Mouse (Mus musculus) embryo, embryonic 11 days (tissue): ENCODE data around the gene Mosmo.

Experiments used
- DNase-seq: peaks from one replicate; pipeline ENCODE4 v3.0.0-alpha.2; 2015

The Mosmo gene

DNA sequence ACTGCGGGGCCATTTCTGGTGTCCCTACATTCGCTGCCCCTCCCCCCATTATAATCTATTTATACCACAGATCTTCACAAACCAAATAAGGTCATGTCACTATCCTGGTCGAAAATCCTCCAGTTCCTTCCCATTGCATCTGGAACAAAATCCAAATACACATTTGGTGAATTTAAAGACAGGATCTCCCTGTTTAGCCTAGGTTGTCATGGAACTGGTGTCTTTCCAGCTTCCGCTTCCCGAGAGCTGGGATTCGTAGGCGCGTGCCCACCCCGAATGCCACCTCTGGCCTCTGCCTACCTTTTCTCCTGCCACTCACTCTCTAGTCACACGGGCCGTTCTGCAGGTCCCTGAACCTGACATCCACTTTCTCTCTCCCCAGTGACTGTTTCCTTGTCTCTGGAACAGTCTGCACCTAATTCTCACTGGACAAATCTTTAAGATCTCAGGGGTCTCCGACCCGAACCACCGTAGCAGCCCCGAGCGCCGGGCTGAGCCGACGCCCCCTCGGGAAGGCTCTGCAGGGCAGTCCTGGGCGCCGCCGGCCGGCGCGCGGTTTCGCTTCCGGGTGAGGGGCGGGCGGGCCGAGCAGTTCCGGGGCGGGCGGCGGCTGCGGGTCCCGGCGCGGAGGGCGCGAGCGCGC lies at the start of gene Mosmo:
Gene Mosmo (plus strand): TSS at position 618 of the 643 bp plus-strand sequence.
- DNase-seq: peak; percentile 89

DNA sequence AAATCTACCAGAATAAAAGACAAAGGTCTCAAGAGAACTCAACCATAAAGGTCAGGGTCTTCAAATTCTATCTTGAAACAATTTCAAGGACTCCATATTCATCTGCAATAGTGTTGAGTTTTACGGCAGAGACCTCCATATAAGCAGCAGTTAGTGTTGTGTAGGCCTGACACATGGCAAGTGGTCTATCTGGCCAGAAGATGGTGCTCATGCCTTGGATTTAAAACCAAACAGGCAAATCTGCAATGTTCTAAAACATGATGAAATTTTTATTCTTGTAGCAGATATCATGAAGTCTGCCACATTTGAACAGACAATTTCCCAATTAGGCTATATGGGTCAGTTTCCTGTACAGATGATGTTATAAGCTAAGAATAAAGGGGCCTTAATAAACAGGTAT lies 44.9 kb upstream of the Mosmo start:
- DNase-seq: peak; percentile 5

DNA sequence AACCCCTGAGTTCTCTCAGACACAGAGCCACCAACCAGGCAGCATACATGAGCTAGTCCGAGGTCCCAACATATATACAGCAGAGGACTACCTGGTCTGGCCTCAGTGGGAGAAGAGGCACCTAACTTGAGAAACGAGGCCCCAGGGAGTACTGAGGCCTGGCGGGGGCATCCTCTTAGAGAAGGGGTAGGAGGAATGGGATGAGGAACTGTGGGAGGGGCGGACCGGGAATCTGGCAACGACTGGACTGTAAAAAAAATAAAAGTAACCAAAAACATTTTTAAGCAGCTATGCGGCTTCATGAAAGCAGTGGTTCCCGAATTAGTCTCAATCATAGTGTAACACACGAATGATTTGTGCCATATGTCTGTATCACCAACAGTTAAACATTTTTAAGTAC lies 43.1 kb upstream of the Mosmo start:
- DNase-seq: peak; percentile 17

DNA sequence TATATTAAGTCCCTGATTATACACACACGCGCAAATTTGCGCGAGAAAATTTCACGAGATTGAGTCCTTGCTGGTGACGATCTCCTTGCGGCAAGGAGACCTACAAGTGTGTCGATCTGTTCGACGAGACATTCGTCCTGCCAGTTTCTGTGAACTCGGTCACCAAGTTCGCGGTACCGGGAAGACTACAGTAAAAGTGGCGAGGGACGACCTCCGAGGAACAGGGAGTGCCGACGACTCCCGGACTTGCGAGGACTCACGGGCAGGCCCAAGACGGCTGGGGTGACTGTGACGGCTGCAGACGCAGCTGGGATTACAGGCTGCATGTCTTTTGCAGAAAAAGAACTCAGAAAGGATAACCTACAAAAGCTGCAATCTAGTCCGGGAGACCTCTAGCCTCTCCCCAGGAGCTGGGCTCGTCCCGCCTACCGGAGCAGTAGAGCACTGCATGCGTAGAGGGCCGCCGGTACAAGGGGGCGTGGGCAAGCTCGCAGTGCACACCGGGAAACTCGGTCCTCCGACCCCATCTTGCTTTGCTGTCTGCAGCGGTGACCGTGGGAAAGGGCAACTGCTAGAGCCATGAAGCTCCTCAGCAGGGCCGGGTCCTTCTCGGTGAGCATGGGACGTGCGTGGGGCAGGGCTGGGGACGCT lies 42.6 kb upstream of the Mosmo start, which contains the start of gene Uqcrc2:
Gene Uqcrc2 (plus strand): TSS at position 466 of the 651 bp plus-strand sequence.
- peak; percentile 95 for DNase-seq

DNA sequence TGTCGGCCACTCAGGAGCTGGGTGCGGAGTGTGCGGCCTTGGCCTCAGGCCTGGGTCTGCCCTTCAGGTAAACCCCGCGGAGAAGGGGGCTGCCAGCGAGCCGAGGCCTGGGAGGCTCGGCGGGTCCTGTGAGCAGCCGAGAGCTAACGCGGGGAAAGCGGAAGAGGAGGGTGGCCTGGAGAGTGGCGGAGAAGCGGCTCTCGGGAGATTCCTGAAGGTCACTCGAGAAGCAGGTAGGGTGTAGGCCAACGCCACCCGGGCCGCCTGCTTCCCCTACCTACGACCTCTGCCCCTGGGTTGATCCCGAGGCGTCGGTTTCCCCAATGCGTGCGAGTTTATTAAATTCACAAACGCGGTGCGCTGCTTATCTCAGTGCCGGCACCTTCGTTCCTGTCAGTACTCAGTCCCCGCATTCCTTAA lies 42.0 kb upstream of the Mosmo start:
- no peak for DNase-seq

DNA sequence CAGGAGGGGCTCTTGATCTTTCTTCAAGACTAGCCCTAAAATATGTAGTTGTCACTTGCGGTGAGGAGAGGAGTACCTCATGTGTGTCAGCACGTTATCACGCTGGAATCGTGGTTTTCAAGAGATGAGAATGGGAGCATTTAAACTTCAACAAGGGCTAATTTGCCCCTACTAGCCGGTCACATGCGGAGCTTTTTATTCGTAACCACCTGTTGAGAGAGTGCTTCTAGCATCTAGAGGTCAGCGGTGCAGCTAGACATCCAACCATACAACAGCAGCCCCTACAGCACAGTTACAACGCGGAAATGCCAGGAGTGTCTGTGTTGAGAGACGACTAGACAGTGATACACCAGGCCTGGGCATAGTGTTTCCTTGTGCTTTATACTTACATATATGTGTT lies 41.6 kb upstream of the Mosmo start:
- DNase-seq: peak; percentile 31

DNA sequence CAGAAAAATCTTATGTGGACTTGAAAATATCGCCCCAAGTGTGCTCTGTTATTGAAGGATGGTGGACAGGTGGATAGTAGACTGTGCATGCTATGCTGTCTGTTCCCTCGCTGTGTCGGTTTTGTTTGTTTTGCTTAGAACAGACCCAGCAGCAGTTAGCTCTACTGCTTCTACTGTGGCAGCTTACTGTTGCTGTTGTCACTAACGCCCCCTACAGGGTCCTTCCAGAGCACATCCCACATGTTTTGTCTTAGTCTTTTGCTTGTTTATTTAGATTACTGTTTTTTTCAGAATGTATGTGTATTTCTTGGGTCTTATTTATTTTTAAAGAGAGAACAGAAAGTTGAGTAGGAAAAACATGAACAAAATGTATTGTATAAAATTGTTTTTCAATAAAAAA lies 34.2 kb upstream of the Mosmo start:
- peak; percentile 8 for DNase-seq

DNA sequence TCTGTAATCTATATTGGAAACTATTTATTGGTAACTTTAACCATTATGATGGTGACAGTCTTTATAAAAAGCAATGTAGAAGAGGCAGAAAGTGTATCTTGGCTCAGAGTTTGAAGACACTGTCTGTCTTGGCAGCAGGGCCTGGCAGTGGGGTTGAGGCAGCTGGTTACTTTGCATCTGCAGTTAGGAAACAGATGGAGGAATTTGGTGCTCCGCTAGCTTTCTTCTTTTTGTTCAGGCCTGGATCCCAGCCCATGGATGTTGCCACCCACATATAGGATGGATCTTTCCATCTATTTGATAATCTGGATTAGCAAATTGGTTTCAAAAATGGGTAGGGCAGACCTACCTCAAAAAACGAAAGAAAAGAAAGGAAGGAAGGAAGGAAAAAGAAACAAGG lies 29.6 kb upstream of the Mosmo start:
- DNase-seq: no peak

DNA sequence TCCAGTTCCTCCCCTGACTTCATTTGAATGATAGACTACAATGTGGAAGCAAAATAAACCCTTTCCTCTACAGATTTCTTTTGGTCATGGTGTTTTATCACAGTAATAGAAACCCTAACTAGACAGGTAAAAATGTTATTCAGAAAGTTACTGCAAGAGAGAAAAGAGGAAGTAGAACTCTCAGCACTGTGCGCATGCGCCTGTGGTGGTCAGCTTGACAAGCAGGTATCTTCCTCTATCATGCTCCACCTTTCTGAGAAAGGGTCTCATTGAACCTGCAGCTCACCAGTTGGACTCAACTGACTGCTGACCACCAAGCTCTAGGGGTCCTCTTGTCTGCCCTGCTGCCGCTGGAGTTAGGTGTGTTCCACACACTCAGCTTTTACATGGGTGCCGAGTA lies 15.3 kb upstream of the Mosmo start:
- DNase-seq: no peak

DNA sequence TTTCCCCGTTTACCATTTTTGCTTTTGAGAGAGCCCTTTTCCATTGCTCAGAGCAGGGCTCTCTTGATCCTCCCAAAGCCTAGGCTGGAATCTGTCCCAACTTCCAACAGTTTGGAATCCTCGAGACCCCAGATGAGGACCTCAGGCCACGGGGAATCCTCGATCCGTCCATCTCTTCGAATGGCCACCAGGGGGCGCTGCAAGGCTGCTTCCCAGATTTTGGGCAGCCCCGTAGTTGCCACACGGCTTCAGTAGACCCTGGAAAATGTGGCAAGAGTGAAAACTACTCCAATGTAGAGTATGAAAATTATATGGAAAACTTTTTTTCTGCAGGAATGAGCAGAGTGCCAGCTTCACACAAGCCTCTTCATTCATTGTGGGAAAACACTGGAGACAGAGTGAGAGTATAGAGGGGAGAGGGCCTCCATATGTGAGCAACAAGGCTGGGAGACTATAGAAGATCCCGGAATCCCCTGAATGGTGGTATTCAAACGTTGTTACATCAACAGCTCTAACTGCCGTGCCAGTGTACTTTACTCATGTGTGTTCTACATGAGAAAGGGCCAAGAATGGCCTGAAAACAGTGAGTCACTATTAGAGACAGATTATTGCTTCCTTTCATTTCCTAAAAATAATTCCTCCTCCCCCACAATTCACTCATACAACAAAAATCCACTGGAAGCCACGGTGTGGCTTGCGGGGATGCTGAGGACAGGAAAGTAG lies 7.1 kb upstream of the Mosmo start, which contains the start of gene Pdzd9:
Gene Pdzd9 (minus strand): TSS at position 191 of the 723 bp plus-strand sequence.
- DNase-seq: peak; percentile 85

DNA sequence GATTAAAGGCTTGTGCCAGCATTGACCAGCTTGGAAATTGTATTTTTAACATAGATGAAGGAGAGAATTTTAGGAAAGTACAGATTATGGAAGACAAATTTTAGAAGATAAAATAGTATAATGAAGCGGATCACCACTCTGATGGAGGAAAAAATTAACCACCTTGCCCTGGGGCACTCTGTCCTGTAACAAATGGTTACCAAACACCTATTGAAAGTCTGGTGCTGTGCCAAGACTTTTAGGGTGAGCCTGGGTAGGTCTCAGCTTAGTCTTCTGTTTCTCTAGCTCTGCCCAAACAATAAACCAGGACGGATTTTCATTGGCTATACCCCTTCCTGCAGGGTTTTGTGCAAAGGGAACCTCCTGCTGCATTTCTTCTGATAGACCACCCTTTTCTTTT lies 6.1 kb upstream of the Mosmo start:
- no peak for DNase-seq

DNA sequence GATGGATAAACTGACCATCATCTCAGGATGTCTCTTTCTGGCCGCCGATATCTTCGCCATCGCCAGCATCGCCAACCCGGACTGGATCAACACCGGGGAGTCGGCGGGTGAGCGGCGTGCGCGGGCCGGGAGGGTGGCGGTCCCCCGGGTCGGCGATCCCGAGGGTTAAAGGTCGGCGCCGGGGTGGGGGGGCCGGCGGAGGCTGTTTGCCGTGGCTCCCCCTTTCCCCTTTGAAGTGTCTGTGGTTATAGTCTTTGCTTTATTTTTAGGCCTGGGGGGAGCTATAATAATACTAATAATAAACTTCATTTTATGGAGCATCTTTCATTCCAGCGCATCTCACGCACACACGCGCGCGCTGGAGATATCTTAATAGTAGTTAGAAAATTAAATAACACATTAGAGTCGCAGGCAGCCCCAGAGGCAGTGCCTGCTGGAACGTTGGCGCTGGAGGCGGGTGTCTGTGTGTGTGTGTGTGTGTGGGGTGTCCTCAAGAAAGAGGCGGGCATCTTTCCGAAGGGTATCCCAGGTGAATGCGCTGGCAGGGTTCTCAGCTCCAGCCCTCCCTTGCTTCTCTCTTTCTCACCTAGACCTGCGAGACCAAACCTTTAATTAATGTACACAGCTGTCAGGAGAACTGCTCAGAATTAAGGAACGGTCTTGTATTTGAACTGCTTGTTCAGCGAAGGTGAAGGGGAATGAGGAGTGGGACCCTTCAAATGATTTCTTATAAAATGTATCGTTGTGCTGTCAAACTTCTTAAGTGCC lies 530 bp downstream of the Mosmo start:
- peak; percentile 52 for DNase-seq

DNA sequence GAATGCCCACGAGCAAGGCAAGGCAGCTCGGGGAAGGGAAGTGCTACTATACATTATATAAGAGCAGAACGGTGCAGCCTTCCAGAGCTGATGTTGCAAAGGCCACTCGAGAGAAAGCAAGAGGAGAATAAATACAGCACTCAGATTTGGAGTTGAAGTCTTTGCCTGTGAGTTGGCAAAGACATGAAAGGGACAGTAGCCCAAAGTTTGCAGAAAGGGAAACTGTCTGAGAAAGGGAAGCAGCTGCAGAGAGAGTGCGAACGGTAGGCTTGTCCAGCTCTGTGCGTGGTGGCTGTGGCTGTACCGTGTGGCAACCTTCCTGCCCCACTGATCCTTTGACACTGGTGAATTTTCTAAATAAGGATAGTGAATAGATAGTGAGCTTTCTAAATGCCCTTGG lies 1.6 kb downstream of the Mosmo start:
- DNase-seq: peak; percentile 2

DNA sequence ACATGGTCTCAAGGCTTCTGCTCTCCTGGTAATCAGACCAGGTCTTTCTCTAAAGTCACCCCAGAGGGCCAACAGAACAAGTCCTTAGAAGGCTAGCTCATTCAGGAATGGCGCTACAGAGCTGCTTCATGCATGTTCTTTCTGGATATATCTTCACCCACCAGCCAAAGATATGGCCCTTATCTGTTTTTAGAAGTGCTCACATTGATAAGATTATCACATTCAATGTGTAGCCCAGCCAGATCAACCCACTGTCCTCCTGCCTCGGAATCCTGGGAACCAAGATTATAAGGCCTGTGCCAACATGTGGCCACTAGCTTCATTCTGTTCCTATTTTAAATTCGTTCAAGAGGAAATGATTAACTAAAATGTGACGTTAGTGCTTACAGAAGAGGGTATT lies 4.6 kb downstream of the Mosmo start:
- no peak for DNase-seq

DNA sequence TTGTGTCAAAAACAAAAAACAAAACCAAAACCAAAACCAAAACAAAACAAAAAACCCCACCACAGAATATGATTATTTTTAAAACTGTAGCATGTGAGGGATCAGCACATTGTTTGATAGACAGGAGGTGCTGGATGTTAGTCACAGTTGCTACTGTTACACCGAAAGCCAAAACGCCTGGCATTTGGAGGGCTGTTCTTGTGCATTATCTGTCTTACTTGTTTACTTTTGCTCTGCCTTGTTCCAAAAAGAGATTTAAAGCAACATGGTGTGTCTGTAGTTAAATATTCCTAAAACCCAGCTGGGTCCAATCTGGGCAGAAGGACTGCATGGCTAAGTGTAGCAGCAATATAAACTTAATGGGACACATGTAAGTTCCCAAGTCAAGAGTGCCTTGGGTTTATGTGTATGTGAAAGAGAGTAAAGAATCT lies 7.3 kb downstream of the Mosmo start:
- no peak for DNase-seq

DNA sequence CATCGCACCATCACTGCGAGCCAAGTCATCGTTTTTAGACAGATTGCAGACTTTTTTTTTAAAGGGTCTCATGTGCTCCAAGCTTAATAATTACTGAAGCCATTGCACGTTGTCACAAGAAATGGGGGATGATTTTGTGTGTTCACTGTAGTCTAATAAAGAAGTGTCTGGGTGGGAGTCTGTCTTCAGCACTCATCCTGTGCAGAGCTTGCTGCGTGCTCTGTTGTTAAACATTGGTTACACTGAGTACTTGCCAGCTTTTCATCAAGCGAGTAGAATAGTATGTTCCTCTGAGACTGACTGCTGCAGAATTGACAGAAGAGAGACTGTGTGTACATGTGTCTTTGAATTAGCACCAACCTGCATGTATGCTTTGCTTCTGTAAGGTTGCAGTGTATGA lies 7.8 kb downstream of the Mosmo start:
- DNase-seq: no peak

DNA sequence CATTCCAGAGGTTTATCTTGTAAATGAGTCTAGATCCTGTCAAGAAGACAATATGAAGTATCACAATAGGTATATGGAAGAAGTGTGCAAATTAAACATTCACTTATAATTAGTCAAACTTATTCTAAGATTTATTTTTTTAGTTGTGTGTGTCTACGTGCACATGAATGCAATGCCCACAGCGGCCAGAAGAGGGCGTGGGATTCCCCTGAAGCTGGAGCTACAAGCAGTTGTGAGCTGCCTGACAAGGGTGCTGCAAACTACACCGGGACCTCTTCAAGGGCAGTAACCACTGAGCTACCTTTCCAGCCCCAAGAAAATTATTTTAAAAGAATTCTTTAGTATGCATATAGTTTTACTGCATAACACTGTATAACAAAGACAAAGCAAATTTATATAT lies 13.2 kb downstream of the Mosmo start:
- no peak for DNase-seq

DNA sequence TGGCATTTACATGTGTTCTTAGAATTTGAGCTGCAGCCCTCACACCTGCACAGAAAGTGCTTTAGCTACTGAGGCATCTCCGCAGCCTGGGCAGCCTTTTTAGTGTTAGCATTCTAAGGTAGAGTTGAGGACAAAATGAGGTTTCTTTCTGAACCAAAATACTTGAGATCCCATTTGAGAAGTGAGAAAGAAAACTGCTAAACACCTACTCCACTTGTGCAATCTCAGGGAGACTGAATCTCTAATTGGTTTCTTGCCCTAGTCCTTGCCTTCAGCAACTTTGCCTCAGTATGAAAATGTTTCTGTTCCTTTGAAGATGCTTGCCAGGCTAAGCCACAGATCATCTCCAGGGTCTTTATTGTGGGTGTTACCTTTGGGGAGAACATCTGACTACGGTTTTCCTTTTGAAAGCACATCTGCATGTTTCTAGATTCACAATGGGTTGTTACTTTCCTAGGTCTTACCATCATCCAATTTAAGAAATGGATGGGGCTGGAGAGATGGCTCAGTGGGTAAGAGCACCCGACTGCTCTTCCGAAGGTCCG lies 16.5 kb downstream of the Mosmo start:
- no peak for DNase-seq

DNA sequence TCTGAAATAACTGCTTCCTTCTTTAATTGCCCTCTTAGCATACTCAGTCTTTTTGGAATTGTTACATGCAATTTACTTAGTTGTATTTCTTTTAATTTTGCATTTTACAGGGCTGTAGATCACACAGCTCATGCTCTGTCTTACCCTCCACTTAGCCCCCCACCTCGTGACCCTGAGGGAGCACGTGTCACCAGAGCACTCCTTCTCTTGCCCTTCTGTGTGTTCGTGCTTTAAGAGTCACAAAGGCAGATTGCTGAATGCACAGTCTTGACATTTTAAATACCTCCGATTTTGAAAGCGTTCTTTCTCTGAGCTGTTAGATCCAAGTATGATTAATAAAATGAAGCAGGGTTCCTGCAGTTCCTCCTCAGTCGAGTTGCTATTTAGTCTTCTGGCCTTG lies 17.8 kb downstream of the Mosmo start:
- DNase-seq: peak; percentile 3

DNA sequence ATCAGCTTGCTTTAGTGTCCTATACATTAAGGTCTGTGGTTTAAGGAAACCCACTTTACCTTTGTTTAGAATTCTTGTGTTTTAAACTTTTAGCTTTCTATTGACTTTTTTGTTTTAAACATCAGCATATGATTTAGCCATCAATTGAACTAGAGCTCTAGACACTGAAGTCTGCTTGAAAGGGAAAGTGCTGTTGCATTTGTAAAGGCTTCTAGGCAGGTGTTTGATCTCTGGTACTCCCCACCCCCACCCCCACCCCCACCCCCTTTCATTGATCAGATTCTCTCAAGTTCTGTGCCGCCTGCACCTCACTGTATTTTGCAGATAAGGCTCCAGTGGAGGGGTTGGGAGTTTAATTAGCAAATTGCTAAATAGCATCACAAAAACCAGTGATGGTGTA lies 18.2 kb downstream of the Mosmo start:
- no peak for DNase-seq

DNA sequence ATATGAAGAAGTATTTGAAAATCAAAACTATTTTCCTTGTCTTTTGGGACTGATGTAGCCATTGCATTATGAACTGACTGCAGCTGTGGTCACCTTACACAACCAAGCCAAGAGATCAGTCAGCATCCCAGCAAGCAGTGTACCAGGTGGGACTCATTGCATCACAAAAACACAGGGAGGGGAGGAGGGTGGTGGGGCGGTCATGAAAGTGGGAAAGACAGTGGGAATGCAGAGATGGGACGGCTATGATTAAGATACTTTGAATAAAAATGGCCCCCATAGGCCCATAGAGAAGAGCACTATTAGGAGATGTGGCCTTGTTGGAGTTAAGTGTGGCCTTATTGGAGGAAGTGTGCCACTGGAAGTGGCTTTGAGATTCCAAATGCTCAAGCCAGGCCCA lies 18.9 kb downstream of the Mosmo start:
- DNase-seq: no peak

DNA sequence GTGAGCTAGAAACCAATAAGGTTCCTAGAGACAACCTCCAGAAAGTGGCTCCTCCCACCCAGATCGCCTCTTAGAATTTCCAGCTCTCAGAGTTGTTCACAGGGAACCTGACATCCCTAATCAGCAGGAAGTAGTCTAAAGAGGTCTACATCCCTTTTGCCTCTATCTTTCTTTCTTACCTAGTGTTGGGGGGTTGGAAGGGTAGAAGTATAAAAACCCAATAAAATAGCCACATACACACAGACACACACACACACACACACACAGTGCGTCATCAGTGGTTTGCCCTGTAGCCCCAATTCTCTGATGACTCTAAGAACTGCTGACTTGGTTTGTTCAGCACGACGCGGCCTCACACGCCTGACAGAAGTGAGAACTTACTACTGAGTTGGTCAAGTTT lies 22.2 kb downstream of the Mosmo start:
- DNase-seq: no peak

DNA sequence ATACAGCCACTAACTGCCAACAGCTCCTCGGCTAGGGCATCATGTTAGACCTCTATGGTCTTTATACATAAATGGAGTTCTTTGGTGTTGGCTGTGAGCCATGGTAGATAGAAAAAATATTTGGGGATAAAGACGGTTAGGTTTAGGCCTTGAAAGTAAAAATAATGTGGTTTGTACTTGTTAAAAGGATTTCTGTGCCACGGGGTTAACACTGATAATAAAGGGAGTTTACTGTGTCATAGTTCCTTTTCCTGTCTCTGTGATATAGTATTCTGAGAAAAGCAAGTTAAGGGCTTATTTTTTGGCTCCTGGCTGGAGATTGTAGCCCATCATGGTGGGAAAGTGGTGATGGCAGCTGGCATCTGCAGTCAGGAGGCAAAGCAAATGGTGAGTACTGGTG lies 26.5 kb downstream of the Mosmo start:
- no peak for DNase-seq
